Mouse (Mus musculus) heart, embryonic 10.5 days (tissue): ENCODE results near the gene 4930432M17Rik. TPM values are rescaled to one million over a fixed set of nuclear protein-coding genes. Genes with fewer than 3 reads are reported as not detected.

Source experiments
- DNase-seq: peaks from one replicate; pipeline ENCODE4 v3.0.0-alpha.2; 2017; ENCODE audit warnings: low spot score
- H3K27ac ChIP-seq: fragments of 300-500 bp; sonication (generic); 2 replicates; pipeline ENCODE4 v1.5.1; 2016; ENCODE audit warnings: mild to moderate bottlenecking
- H3K27me3 ChIP-seq: fragments of 300-500 bp; sonication (generic); 2 replicates; pipeline ENCODE4 v1.6.1; 2016; ENCODE audit warnings: mild to moderate bottlenecking; ENCODE audit not compliant: poor library complexity, insufficient read depth, severe bottlenecking
- H3K36me3 ChIP-seq: fragments of 300-500 bp; sonication (generic); 2 replicates; pipeline ENCODE4 v1.6.1; 2016; ENCODE audit warnings: mild to moderate bottlenecking, moderate library complexity
- H3K4me1 ChIP-seq: fragments of 300-500 bp; sonication (generic); 2 replicates; pipeline ENCODE4 v1.6.1; 2016; ENCODE audit warnings: mild to moderate bottlenecking
- H3K4me3 ChIP-seq: fragments of 300-500 bp; sonication (generic); 2 replicates; pipeline ENCODE4 v1.5.1; 2016; ENCODE audit warnings: mild to moderate bottlenecking, moderate library complexity
- H3K9me3 ChIP-seq: fragments of 300-500 bp; sonication (generic); 2 replicates; pipeline ENCODE4 v1.6.1; 2016; ENCODE audit warnings: mild to moderate bottlenecking, moderate library complexity
- WGBS: fragments of 180-500 bp; shearing (Covaris S2); methylation state at CpG from one replicate; pipeline ENCODE4 v1.1.7; 2016; 5-methylcytosine and 5-hydroxymethylcytosine counted together
- polyA plus RNA-seq: library from polyadenylated mRNA; unstranded; fragments of >200 nt; fragmentation: Nextera tagmentation; extraction: Ambion mirVana; gene quantifications from 2 replicates; pipeline ENCODE4 v1.2.1, GENCODE M21; 2016

4930432M17Rik gene
- polyA plus RNA-seq, 1 experiment from 2014 or later = not detected

DNA sequence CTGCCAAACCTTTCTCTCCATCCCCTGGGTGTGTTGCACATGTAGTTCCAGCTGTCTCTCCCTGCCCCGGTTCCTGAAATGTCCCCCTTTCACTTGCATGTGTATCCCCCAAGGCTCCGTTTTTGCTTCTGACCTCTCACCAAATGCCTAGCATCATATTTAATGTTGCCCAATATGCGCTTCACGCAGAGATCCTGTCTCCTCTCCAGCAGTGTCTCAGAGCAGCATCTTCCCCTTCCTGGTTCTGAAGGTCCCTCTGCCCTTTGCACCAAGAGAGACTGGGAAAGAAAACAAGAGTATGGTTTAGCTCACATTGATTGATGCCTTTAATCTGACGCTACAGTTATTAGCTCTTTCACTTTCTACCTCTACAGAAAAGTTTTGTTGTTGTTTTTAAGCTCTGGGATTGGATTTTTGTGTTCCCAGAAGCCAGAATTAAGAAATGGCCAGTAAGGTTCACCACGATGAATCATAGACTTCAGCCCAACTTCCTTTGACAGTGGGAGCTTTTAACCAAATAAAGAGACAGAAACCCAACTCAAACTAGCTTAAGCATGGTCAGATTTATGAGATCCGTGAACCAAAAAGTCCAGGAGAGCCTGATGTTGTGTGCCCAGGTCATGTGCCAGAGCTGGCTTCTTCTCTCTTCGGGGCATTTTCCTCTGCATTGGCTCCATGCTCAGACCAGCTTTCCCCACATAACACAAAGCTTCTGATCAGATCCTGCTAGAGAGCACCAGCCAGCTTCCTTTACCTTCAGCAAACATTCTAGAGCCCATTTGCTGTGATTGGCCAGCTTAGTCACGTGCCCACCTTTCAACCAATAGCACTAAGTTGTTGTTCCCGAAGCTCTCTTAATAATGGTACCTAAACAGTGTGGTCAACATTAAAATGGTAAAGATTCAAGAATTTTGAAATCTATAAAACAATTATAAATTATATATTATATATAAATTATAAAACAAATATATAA, 12.2 kb downstream of the 4930432M17Rik start:
- Histone ChIP-seq H3K4me1 (peaks cover 30% of the 10 kb centered on the region), H3K36me3 (no peaks in the 10 kb centered on the region), H3K9me3 (no peaks in the 10 kb centered on the region), H3K4me3 (no peak overlapping the region), H3K27ac (no peak overlapping the region), H3K27me3 (no peaks in the 10 kb centered on the region)
- WGBS = 84% methylated on average over 10 of the region's 10 CpGs
- DNase-seq = no peak

GRCm38 (mm10) chr3:121684552-121684951, 14.0 kb downstream of the 4930432M17Rik start:
- Histone ChIP-seq H3K27ac (0 out of 2 replicates have a peak overlapping the region, but pooled peaks have one; percentile 36), H3K4me1 (peaks cover 14% of the 10 kb centered on the region), H3K4me3 (no peak overlapping the region), H3K9me3 (no peaks in the 10 kb centered on the region), H3K36me3 (no peaks in the 10 kb centered on the region), H3K27me3 (no peaks in the 10 kb centered on the region)
- WGBS = 65% methylated on average over 4 of the region's 4 CpGs
- no peak for DNase-seq

DNA sequence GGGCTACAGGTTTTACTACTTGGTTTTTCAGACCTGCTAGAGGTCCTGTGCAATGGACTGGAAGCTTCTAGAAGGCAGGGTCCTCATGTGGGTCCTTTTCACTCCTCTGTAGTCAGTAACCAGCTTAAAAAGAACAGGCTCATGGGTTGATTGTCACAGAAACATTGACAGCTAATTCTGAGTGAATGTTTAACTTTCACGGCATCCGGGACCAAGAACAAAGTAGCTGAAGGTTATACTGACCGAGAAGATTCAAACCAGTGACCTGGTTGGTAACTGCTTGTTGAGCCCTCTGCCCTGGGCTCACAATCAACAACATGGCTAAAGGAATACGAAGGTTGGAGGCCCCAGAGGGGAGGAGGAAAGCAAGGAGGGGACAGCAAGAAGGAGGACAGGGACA, 14.4 kb downstream of the 4930432M17Rik start:
- no peak for DNase-seq
- no peaks in the 10 kb centered on the region for H3K9me3 ChIP-seq
- H3K36me3 ChIP-seq = no peaks in the 10 kb centered on the region
- H3K4me3 ChIP-seq = no peak overlapping the region
- H3K27ac ChIP-seq = 0 out of 2 replicates have a peak overlapping the region, but pooled peaks have one; percentile 36
- WGBS = 81% methylated on average over 4 of the region's 4 CpGs
- peaks cover 10% of the 10 kb centered on the region; the same call in 1 of the 2 replicates for H3K4me1 ChIP-seq
- no peaks in the 10 kb centered on the region for H3K27me3 ChIP-seq

GRCm38 (mm10) chr3:121685985-121686384, 15.4 kb downstream of the 4930432M17Rik start:
- Histone ChIP-seq H3K27me3 (no peaks in the 10 kb centered on the region), H3K4me3 (no peak overlapping the region), H3K9me3 (no peaks in the 10 kb centered on the region), H3K36me3 (no peaks in the 10 kb centered on the region), H3K4me1 (peaks cover 4% of the 10 kb centered on the region; the same call in 1 of the 2 replicates), H3K27ac (no peak overlapping the region)
- 74% methylated on average over 1 of the region's 1 CpGs for WGBS
- DNase-seq = no peak

DNA sequence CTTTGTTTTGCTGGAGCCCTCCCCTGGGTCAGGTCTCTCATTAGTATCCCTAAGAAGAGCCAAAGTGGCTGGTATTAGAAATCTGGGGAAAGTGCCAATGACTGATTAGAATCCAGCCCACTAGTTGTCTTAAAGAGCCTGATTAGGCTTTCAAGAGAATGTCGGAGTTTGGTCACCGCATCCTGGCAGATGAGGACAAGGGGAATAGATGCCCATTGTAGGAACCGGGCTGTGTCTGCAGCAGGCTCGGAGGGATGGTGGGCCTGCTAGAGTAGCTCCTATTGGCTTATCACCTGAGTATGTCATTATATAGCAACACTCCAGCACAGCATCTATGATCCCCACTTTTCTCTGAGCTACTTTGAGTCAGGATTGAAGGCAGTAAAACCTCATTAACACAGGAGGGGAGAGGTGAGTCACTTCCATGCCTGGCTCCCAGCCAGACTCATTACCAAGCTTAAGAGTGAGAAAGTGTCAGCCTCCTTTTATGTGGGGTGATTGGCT, 15.9 kb downstream of the 4930432M17Rik start:
- no peaks in the 10 kb centered on the region for H3K27me3 ChIP-seq
- DNase-seq = no peak
- no peaks in the 10 kb centered on the region for H3K9me3 ChIP-seq
- H3K4me3 ChIP-seq = no peak overlapping the region
- 70% methylated on average over 4 of the region's 4 CpGs for WGBS
- H3K36me3 ChIP-seq = no peaks in the 10 kb centered on the region
- no peak overlapping the region for H3K27ac ChIP-seq
- H3K4me1 ChIP-seq = peaks cover 4% of the 10 kb centered on the region; the same call in 1 of the 2 replicates

GRCm38 (mm10) chr3:121687741-121688140, 17.2 kb downstream of the 4930432M17Rik start:
- H3K4me1 ChIP-seq = peaks cover 4% of the 10 kb centered on the region; the same call in 1 of the 2 replicates
- no peak overlapping the region for H3K4me3 ChIP-seq
- no peaks in the 10 kb centered on the region for H3K27me3 ChIP-seq
- DNase-seq = no peak
- 75% methylated on average over 3 of the region's 3 CpGs for WGBS
- no peak overlapping the region for H3K27ac ChIP-seq
- no peaks in the 10 kb centered on the region for H3K9me3 ChIP-seq
- no peaks in the 10 kb centered on the region for H3K36me3 ChIP-seq

DNA sequence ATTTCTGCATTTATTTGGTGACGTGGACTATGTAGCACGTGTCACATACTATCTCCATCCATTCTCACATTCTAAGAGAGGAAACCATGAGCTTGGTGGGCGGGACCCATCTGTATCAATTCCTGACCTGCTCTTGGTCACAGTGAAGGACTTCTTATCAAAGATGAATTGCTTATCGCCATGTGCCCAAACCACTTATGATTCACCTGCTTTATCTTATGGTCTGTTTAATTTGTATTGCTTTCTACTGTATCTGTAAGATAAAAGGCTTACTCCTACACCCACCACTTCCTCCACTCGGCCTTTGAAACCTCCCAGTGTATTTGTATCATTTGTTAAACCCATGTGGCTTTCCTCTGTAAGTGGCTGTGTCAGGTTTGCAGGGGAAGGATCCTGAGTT, 18.5 kb downstream of the 4930432M17Rik start:
- DNase-seq = no peak
- H3K4me3 ChIP-seq = no peak overlapping the region
- H3K9me3 ChIP-seq = no peaks in the 10 kb centered on the region
- no peak overlapping the region for H3K27ac ChIP-seq
- 56% methylated on average over 5 of the region's 5 CpGs for WGBS
- H3K27me3 ChIP-seq = no peaks in the 10 kb centered on the region
- H3K36me3 ChIP-seq = no peaks in the 10 kb centered on the region
- peaks cover 10% of the 10 kb centered on the region for H3K4me1 ChIP-seq

GRCm38 (mm10) chr3:121689697-121690096, 19.1 kb downstream of the 4930432M17Rik start:
- 89% methylated on average over 3 of the region's 3 CpGs for WGBS
- no peak for DNase-seq
- H3K9me3 ChIP-seq = no peaks in the 10 kb centered on the region
- H3K4me1 ChIP-seq = peaks cover 8% of the 10 kb centered on the region
- H3K27ac ChIP-seq = no peak overlapping the region
- no peaks in the 10 kb centered on the region for H3K27me3 ChIP-seq
- H3K4me3 ChIP-seq = no peak overlapping the region
- no peaks in the 10 kb centered on the region for H3K36me3 ChIP-seq

GRCm38 (mm10) chr3:121693001-121693730, 22.6 kb downstream of the 4930432M17Rik start:
- H3K4me1 ChIP-seq = peaks cover 6% of the 10 kb centered on the region
- no peaks in the 10 kb centered on the region for H3K36me3 ChIP-seq
- WGBS = 70% methylated on average over 13 of the region's 13 CpGs
- no peak overlapping the region for H3K27ac ChIP-seq
- H3K9me3 ChIP-seq = no peaks in the 10 kb centered on the region; the same call in 1 of the 2 replicates
- no peaks in the 10 kb centered on the region for H3K27me3 ChIP-seq
- no peak for DNase-seq
- no peak overlapping the region for H3K4me3 ChIP-seq

DNA sequence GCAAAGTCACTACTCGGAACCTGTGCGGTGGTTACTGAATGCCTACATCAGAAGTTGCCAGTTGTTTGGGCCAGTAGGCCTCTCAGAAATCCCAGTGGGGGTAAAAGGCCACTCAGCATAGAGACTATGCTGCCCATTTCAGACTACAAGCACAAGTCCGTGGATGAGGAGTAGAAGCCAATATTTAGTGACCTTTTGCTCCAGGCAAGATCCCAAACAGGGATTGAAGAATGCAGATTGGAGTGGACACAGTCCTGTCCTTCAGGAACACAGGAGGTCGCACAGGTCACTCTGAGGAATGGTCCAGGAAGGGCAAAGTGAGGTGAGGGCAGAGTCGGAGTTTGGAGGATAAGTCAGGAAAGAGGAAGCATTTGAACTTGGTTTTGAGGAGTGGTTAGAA, 23.2 kb downstream of the 4930432M17Rik start:
- Histone ChIP-seq H3K4me1 (peaks cover 6% of the 10 kb centered on the region), H3K9me3 (no peaks in the 10 kb centered on the region; the same call in 1 of the 2 replicates), H3K36me3 (no peaks in the 10 kb centered on the region), H3K4me3 (no peak overlapping the region), H3K27ac (no peak overlapping the region), H3K27me3 (no peaks in the 10 kb centered on the region)
- 79% methylated on average over 5 of the region's 5 CpGs for WGBS
- no peak for DNase-seq

GRCm38 (mm10) chr3:121697169-121697568, 26.6 kb downstream of the 4930432M17Rik start:
- H3K4me3 ChIP-seq = no peak overlapping the region
- no peaks in the 10 kb centered on the region for H3K36me3 ChIP-seq
- H3K27ac ChIP-seq = no peak overlapping the region
- DNase-seq = no peak
- no peaks in the 10 kb centered on the region for H3K27me3 ChIP-seq
- WGBS = 82% methylated on average over 7 of the region's 7 CpGs
- peaks cover 17% of the 10 kb centered on the region for H3K4me1 ChIP-seq
- no peaks in the 10 kb centered on the region; the same call in 1 of the 2 replicates for H3K9me3 ChIP-seq

- 79% methylated on average over 4 of the region's 4 CpGs for WGBS
- Histone ChIP-seq H3K27me3 (no peaks in the 10 kb centered on the region), H3K36me3 (no peaks in the 10 kb centered on the region), H3K4me3 (no peak overlapping the region), H3K9me3 (no peaks in the 10 kb centered on the region; the same call in 1 of the 2 replicates), H3K4me1 (peaks cover 11% of the 10 kb centered on the region), H3K27ac (no peak overlapping the region)
- no peak for DNase-seq
These were observed 28.8 kb downstream of the 4930432M17Rik start for GRCm38 (mm10) chr3:121699401-121699800.
